Mouse (Mus musculus) liver, embryonic 11.5 days (tissue): ENCODE measurements around the gene Prr15. TPM values are rescaled to one million over a fixed set of nuclear protein-coding genes. Genes with fewer than 3 reads are reported as not detected.

Experiments used
- ATAC-seq: fragments of 200-750 bp; cut with Nextera tagmentation; replicated peaks from 2 replicates; pipeline ENCODE4 v1.8.0; 2017; ENCODE audit warnings: moderate number of reproducible peaks, mild to moderate bottlenecking, moderate TSS enrichment, moderate library complexity; ENCODE audit not compliant: low FRiP score
- DNase-seq: peaks from one replicate; pipeline ENCODE4 v3.0.0-alpha.2; 2017; ENCODE audit warnings: low spot score
- H3K27ac ChIP-seq: fragments of 300-500 bp; sonication (generic); 2 replicates; pipeline ENCODE4 v1.5.1; 2014; ENCODE audit warnings: mild to moderate bottlenecking, low read depth, low read length, control low read depth
- H3K27me3 ChIP-seq: fragments of 300-500 bp; sonication (generic); replicated peaks from 2 replicates; pipeline ENCODE4 v1.6.1; 2014; ENCODE audit warnings: low read length, mixed read lengths; ENCODE audit not compliant: control insufficient read depth, insufficient read depth
- H3K36me3 ChIP-seq: fragments of 300-500 bp; sonication (generic); 2 replicates; pipeline ENCODE4 v1.6.1; 2014; ENCODE audit warnings: mild to moderate bottlenecking, low read length, moderate library complexity, mixed read lengths; ENCODE audit not compliant: control insufficient read depth, insufficient read depth
- H3K4me1 ChIP-seq: fragments of 300-500 bp; sonication (generic); replicated peaks from 2 replicates; pipeline ENCODE4 v1.6.1; 2014; ENCODE audit warnings: low read length, mixed read lengths; ENCODE audit not compliant: control insufficient read depth, insufficient read depth
- H3K4me2 ChIP-seq: fragments of 300-500 bp; sonication (generic); 2 replicates; pipeline ENCODE4 v1.6.1; 2014; ENCODE audit warnings: mild to moderate bottlenecking, control low read depth, moderate library complexity
- H3K4me3 ChIP-seq: fragments of 300-500 bp; sonication (generic); 2 replicates; pipeline ENCODE4 v1.5.1; 2014; ENCODE audit warnings: low read depth, low read length, control low read depth
- H3K9ac ChIP-seq: fragments of 300-500 bp; sonication (generic); 2 replicates; pipeline ENCODE4 v1.6.1; 2014; ENCODE audit warnings: low read depth, low read length, control low read depth
- H3K9me3 ChIP-seq: fragments of 300-500 bp; sonication (generic); 2 replicates; pipeline ENCODE4 v1.6.1; 2016; ENCODE audit warnings: low read length, inconsistent platforms, mixed read lengths; ENCODE audit not compliant: control insufficient read depth
- WGBS: fragments of 180-500 bp; shearing (Covaris S2); extraction: QIAGEN DNeasy Blood & Tissue Kit; methylation state at CpG from one replicate; pipeline ENCODE4 v1.1.7; 2014; 5-methylcytosine and 5-hydroxymethylcytosine counted together
- polyA plus RNA-seq: library from polyadenylated mRNA; unstranded; fragments of >200 nt; fragmentation: Nextera tagmentation; extraction: Ambion mirVana; gene quantifications from 2 replicates; pipeline ENCODE4 v1.2.1, GENCODE M21; 2014

Prr15 gene
- polyA plus RNA-seq, 1 experiment from 2014 or later: 1.1 TPM

DNA sequence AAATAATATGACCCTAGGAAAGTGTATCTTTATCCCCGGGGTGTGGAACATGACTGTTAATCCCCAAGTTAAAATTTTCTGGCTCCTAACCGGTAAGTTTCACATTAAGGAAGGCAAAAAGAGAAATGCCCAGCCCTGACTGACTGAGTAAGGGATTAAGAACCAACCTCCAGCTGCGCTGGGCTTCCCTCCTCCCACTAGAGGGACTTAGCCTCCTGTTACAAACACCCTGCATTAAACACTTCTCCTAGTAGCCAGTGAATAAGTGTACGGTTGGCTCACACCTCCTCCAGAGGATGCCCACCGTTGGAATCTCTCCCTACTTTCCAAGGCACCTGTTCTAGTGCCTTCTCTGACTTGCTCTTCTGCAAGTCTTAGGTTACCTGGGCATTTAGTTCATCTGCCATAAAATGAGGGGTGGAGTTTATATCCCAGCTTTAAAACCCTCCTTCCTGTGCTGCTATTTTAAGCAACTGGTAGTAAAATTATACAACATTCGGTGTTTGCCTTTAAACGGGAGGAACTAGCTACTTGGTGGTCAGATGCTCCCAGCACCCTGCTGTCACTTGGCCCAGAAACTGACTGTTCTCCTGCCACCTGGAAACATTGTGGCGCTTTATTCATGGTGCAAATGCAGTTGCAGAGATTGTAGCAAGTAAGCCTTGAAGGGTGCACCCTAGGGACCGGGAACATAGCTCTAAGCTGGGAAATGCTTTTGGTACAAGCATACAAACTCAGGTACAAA is 8.2 kb downstream of the Prr15 start:
- WGBS: 48% methylated on average over 9 of the region's 9 CpGs
- Histone ChIP-seq H3K4me2 (no peak overlapping the region), H3K36me3 (no peaks in the 10 kb centered on the region), H3K9ac (no peak overlapping the region), H3K4me3 (no peak overlapping the region), H3K9me3 (no peaks in the 10 kb centered on the region), H3K4me1 (no peaks in the 10 kb centered on the region), H3K27ac (no peak overlapping the region), H3K27me3 (no peaks in the 10 kb centered on the region)
- DNase-seq (no peak), ATAC-seq (no peak)

DNA sequence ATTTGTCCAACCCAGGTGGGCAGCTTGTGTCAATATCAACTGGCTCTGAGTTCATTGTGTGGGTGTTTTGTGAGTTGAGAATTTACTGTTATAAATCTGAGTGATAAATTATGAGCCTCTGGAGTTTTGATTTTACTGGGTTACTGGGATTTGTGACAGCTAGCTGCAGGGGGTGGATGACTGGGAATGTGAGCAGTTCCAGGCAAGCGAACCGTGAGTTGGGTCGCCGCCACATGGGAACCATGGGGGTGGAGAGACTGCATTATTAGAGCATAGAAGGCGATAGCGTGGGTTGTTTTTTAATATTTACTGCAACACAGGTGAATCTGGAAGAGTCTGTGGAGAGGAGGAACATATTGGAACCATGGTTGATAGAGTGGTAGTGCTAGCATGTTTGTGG is 11.7 kb downstream of the Prr15 start:
- Histone ChIP-seq H3K9me3 (no peaks in the 10 kb centered on the region), H3K4me3 (no peak overlapping the region), H3K27me3 (no peaks in the 10 kb centered on the region), H3K9ac (no peak overlapping the region), H3K4me2 (no peak overlapping the region), H3K27ac (no peak overlapping the region), H3K4me1 (no peaks in the 10 kb centered on the region), H3K36me3 (no peaks in the 10 kb centered on the region)
- no peak for DNase-seq
- ATAC-seq: no peak
- WGBS: 80% methylated on average over 6 of the region's 6 CpGs

DNA sequence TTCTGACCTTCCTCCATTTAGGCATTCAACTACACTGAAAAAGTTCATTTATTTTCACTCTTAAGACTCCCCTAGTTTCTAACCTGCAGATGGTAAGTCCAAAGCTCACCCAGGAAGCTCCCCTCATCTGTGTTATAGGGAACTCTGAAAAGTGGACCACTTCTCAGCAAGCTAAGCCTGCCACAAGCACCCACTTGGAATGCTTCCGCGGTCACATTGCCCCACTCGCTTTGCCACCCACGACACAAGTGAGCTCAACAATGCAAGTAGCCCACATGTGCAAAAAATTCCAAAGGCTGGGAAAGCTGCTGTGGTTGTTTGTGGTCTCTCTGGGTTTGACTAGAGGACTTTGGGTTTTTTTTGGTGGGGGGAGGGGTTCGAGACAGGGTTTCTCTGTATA is 15.5 kb downstream of the Prr15 start:
- WGBS: 90% methylated on average over 5 of the region's 5 CpGs
- ATAC-seq (no peak), DNase-seq (no peak)
- Histone ChIP-seq H3K27ac (no peak overlapping the region), H3K9ac (no peak overlapping the region), H3K9me3 (no peaks in the 10 kb centered on the region), H3K4me1 (no peaks in the 10 kb centered on the region), H3K4me2 (no peak overlapping the region), H3K36me3 (no peaks in the 10 kb centered on the region), H3K4me3 (no peak overlapping the region), H3K27me3 (no peaks in the 10 kb centered on the region)

DNA sequence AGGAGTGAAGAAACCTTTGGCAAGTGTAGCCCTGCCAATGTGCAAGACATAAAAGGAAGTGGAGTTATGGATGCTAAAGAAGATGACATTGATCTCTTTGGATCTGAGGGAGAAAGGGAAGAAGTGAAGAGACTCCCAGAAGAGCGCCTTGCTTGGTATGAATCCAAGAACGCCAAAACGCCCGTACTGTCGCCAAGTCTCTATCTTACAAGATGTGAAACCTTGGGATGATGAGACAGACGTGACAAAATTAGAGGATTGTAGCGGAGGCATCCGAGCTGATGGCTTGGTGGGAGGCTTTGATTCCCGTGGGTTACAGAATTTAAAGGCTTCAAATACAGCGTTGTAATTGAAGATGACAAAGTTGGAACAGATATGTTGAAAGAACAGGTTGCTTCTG is 16.6 kb downstream of the Prr15 start:
- 85% methylated on average over 10 of the region's 10 CpGs for WGBS
- Histone ChIP-seq H3K4me3 (no peak overlapping the region), H3K9ac (no peak overlapping the region), H3K27me3 (no peaks in the 10 kb centered on the region), H3K4me1 (no peaks in the 10 kb centered on the region), H3K4me2 (no peak overlapping the region), H3K27ac (no peak overlapping the region), H3K36me3 (no peaks in the 10 kb centered on the region), H3K9me3 (no peaks in the 10 kb centered on the region)
- DNase-seq: no peak
- ATAC-seq: no peak

DNA sequence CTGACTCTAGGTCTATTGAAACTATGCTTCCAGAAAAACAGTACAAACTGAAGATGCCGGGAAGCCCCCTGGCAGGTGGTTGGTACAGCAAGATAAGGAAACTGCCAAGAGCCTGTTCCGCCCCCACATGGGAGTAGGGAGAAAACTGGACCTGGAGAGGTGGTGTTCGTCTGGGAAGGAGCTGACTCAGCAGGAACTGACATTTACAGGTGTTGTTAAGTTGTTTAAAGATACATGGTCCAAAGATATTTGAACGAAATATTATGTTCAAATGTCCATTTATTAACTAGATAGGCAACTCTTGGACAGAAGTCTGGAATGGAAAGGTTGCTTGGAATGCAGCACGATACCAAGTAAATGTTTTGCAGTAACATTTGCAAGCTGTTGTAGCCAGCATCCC is 26.2 kb downstream of the Prr15 start:
- no peak overlapping the region for H3K4me3 ChIP-seq
- 61% methylated on average over 5 of the region's 5 CpGs for WGBS
- no peaks in the 10 kb centered on the region for H3K9me3 ChIP-seq
- ATAC-seq: no peak
- no peak overlapping the region for H3K4me2 ChIP-seq
- no peaks in the 10 kb centered on the region for H3K4me1 ChIP-seq
- H3K9ac ChIP-seq: no peak overlapping the region
- no peaks in the 10 kb centered on the region for H3K27me3 ChIP-seq
- no peak overlapping the region for H3K27ac ChIP-seq
- no peak for DNase-seq
- H3K36me3 ChIP-seq: no peaks in the 10 kb centered on the region

DNA sequence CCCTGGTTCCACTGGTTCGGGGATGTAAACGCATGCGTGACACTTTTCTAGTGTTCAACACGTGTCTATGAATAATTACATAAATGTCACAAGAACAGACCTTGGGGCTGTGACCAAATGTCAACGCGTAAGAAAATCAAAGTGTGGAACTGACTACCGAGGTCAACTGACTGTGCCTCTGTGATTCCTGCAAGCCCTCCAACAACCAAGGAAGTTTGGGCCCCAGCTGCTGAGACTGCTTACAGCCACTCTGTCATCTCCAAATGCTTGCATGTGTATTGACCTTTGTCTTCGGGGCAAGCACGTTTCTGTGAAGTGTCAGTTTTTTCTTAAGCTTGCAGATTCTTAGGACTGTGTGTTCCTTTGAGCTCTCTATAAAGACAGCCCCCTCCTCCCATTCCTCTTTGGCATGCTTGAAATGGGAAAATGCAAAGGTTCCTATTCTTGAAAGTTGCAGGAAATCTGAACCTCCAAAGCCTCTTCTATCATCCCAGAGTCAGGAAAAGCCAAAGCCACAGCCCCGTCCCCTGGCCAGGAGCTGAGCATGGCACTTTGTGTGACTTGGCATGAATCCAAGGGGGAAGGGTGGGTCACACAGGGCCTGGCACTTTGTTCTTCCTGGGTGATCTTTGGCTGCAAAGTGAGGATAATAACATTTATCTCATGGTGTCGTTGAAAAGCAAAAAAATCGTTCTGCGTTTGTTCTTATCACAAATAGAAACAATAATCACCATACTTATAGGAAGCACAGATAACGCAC is 27.5 kb downstream of the Prr15 start:
- H3K4me3 ChIP-seq: no peak overlapping the region

DNA sequence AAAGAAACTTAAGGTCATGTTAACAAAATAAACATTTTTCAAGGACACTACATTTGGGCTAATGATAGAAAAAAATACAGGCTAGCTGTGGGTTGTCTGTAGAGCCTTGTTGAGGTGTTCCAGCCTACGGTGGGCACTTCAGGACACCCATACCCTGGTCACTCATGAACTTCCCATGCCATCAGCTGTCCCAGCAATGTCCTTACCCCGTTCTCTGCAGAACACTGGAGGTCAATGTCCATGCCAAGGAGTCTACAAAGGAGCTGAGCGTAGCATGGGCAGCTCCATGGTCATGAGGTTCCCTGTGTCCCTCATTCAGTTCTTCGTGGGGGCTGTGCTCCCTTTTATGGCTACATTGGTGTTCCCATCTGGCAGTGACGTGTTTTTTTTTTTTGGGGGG is 28.1 kb downstream of the Prr15 start:
- Histone ChIP-seq H3K9me3 (no peaks in the 10 kb centered on the region), H3K27me3 (no peaks in the 10 kb centered on the region), H3K4me1 (no peaks in the 10 kb centered on the region), H3K36me3 (no peaks in the 10 kb centered on the region), H3K27ac (no peak overlapping the region), H3K9ac (no peak overlapping the region), H3K4me2 (no peak overlapping the region), H3K4me3 (no peak overlapping the region)
- WGBS: 80% methylated on average over 5 of the region's 5 CpGs
- DNase-seq: no peak
- no peak for ATAC-seq

More for the DNA sequence above, 27.5 kb downstream of the Prr15 start:
- Histone ChIP-seq H3K9me3 (no peaks in the 10 kb centered on the region), H3K27me3 (no peaks in the 10 kb centered on the region), H3K9ac (no peak overlapping the region), H3K27ac (no peak overlapping the region), H3K36me3 (no peaks in the 10 kb centered on the region), H3K4me1 (no peaks in the 10 kb centered on the region), H3K4me2 (no peak overlapping the region)
- no peak for ATAC-seq
- 71% methylated on average over 14 of the region's 14 CpGs for WGBS
- no peak for DNase-seq

DNA sequence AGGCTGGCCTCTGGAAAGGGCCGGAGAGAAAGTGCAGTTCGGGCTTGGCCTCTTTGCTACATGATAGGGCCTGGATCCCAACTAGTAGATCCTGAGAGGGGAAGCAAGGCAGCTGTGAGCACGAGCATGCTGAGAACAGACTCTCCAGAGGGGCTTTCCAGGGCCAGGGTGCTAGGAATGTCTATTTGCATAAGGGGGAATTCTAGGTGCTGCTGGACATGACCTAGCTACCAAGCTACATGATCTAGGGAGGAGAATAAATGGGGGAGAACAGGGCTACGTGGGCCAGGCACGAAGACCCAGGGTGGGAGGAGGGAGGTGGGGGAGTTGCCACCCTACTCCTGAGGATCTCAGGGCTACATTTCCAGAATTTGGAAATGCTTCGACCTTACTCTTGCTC is 30.0 kb downstream of the Prr15 start:
- Histone ChIP-seq H3K9ac (no peak overlapping the region), H3K4me2 (no peak overlapping the region), H3K4me3 (no peak overlapping the region), H3K27ac (no peak overlapping the region), H3K36me3 (no peaks in the 10 kb centered on the region), H3K9me3 (no peaks in the 10 kb centered on the region), H3K27me3 (no peaks in the 10 kb centered on the region), H3K4me1 (no peaks in the 10 kb centered on the region)
- ATAC-seq: no peak
- WGBS: 74% methylated on average over 6 of the region's 6 CpGs
- no peak for DNase-seq
